Mouse (Mus musculus) ES-Bruce4 (cell line): ENCODE results near the gene Trappc4.

Experiments used
- CTCF ChIP-seq: IDR thresholded peaks from one replicate; pipeline ENCODE4 v1.8.1; 2011; ENCODE audit warnings: low read depth, low read length
- EP300 ChIP-seq: IDR thresholded peaks from 2 replicates; pipeline ENCODE4 v1.6.1; 2011; ENCODE audit warnings: low read depth, low read length; ENCODE audit not compliant: insufficient read depth
- POLR2A ChIP-seq: IDR thresholded peaks from one replicate; pipeline ENCODE4 v1.8.1; 2011; ENCODE audit warnings: low read length; ENCODE audit not compliant: insufficient read depth

- no peak for TF ChIP-seq EP300
- TF ChIP-seq CTCF: no peak
- no peak for TF ChIP-seq POLR2A
Observed at GRCm38 (mm10) chr9:44407752-44408097, 325 bp upstream of the Trappc4 start.
